Mouse (Mus musculus): ENCODE data around the gene Prss30. TPM values are rescaled to one million over a fixed set of nuclear protein-coding genes. Genes with fewer than 3 reads are reported as not detected.
A peak's percentile ranks its signal among the peaks of the same experiment; 100 is the strongest.

The Prss30 gene
- polyA plus RNA-seq, 1 experiment from 2014 or later: 0.18 TPM

DNA sequence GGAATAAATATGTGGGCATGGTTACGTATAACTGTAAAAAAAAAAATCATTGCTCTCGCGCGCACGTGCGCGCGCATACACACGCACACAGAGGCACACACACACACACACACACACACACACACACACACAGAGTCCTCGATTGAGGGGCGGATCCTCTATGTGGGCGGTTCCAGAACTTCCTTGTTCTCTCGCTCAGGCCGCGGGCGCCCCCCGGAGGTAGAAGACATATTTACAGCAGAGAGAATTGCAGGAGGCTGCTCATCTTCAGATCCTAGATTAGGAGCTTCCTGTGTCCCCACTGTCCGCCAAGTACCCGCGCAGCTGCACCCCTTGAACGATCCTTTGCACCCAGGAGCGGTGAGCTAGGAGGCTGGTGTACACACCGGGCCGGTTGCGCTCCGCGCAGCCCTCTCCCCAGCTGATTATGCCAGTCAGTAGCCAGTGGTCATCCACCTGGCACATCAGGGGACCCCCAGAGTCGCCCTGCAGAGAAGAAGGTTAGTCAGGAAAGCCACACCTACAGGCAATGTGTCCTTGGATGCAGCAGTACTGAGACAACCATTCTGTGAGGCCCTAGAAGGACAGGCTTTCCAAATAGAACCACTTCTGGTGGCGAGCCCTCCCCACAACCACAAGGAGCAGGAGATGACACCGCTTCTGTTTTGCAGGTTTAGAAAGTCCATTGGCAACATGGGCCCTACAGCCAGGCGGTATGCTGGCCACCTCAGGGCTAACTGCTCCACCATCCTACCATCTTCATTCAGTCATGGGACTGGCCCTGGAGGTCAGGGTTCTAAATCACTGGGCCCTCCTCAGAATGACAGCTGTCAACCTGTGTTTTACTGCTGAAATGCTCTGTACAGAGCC lies 13.4 kb upstream of the Prss30 start:
- Histone ChIP-seq H3K9me3 (replicated peaks; ENCODE audit: control insufficient read depth, low read length) (no peaks in the 10 kb centered on the region), H3K4me3 (replicated peaks; ENCODE audit: low read length) (peak overlapping the region; percentile 34), H3K4me2 (ENCODE audit: low read depth, low read length) (peak overlapping the region; percentile 57), H3K4me1 (ENCODE audit: control insufficient read depth, insufficient read depth, low read length) (peaks cover 16% of the 10 kb centered on the region; the same call in 1 of the 2 replicates), H3K27ac (ENCODE audit: low read length) (0 out of 2 replicates have a peak overlapping the region, but pooled peaks have one; percentile 28), H3K36me3 (ENCODE audit: control insufficient read depth, insufficient read depth, low read length) (no peaks in the 10 kb centered on the region), H3K27me3 (ENCODE audit: control insufficient read depth, insufficient read depth, low read length) (no peaks in the 10 kb centered on the region), H3K9ac (ENCODE audit: low read length) (peak overlapping the region; percentile 64)
- WGBS: 9% methylated on average over 31 of the region's 31 CpGs
- peak; percentile 69 for ATAC-seq (ENCODE audit: insufficient read depth, low FRiP score)

DNA sequence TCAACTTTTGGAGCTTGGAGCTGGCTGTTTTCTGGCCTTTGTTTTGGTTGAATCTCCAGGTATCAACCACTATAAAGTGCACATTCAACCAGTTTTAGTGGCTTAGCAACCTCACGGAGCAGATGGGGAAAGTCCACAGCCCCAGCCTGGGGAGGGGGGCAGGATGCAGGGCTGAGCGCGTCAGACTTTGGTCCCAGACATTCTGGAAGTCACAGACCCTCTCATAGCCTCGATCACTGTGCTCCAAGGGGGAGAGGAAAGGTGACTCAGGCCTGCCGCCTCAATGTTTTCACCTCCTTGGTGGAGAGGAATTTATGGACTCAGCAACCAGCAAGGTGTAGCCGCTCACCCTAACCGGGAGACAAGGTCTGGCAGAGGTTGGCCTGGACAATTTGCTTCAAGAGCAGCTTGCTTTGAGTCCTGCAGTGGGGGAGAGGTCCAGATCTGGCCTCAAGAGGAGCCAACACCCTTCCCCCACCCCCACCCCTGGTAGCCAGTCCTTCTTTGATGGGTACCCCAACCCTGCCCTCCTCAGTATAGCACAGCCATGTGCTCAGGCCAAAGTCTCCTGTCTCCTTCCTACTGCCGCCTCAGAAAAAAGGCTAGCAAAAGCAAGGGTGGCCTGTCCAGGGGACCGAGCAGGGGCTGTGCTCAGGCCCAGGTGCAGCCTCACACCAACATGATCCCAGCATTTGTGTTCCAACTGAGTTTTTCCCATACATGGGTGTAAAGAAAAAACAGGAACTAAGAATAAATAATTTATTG lies 12.6 kb upstream of the Prss30 start:
- WGBS: 61% methylated on average over 9 of the region's 9 CpGs
- H3K9me3 ChIP-seq (replicated peaks; ENCODE audit: control insufficient read depth, low read length): no peaks in the 10 kb centered on the region
- ATAC-seq (ENCODE audit: insufficient read depth, low FRiP score): peak; percentile 56
- H3K4me2 ChIP-seq (ENCODE audit: low read depth, low read length): peak overlapping the region; percentile 57
- peak overlapping the region; percentile 34 for H3K4me3 ChIP-seq (replicated peaks; ENCODE audit: low read length)
- peak overlapping the region; percentile 44; the same call in 1 of the 2 replicates for H3K9ac ChIP-seq (ENCODE audit: low read length)
- H3K27ac ChIP-seq (ENCODE audit: low read length): no peak overlapping the region
- no peaks in the 10 kb centered on the region for H3K27me3 ChIP-seq (ENCODE audit: control insufficient read depth, insufficient read depth, low read length)
- H3K36me3 ChIP-seq (ENCODE audit: control insufficient read depth, insufficient read depth, low read length): no peaks in the 10 kb centered on the region
- peaks cover 11% of the 10 kb centered on the region; the same call in 1 of the 2 replicates for H3K4me1 ChIP-seq (ENCODE audit: control insufficient read depth, insufficient read depth, low read length)

DNA sequence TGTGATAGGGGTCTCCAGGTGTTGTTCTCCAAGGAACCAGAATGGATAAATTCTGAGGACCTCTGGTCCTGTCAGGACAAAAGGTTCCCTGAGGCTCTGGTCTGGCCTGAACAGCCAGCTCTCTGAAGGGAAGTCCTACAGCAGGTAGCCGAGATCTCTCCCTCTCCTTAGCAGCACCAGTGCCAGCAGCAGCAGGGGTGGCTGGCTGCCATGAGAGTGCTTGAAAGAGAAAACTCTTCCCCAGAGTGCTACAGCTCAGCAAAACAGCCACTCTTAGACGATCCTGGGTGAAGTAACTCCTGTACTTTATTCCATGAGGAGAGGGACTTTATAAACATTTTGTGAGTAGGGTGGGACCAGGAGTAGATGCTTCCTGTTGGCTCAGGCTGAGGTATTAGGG lies 9.4 kb upstream of the Prss30 start:
- Histone ChIP-seq H3K4me3 (replicated peaks; ENCODE audit: low read length) (no peak overlapping the region), H3K9ac (ENCODE audit: low read length) (no peak overlapping the region), H3K4me2 (ENCODE audit: low read depth, low read length) (no peak overlapping the region), H3K4me1 (ENCODE audit: control insufficient read depth, insufficient read depth, low read length) (peaks cover 11% of the 10 kb centered on the region; the same call in 1 of the 2 replicates), H3K36me3 (ENCODE audit: control insufficient read depth, insufficient read depth, low read length) (no peaks in the 10 kb centered on the region), H3K27me3 (ENCODE audit: control insufficient read depth, insufficient read depth, low read length) (no peaks in the 10 kb centered on the region), H3K9me3 (replicated peaks; ENCODE audit: control insufficient read depth, low read length) (no peaks in the 10 kb centered on the region), H3K27ac (ENCODE audit: low read length) (no peak overlapping the region)
- WGBS: 41% methylated on average over 2 of the region's 2 CpGs
- no peak for ATAC-seq (ENCODE audit: insufficient read depth, low FRiP score)

DNA sequence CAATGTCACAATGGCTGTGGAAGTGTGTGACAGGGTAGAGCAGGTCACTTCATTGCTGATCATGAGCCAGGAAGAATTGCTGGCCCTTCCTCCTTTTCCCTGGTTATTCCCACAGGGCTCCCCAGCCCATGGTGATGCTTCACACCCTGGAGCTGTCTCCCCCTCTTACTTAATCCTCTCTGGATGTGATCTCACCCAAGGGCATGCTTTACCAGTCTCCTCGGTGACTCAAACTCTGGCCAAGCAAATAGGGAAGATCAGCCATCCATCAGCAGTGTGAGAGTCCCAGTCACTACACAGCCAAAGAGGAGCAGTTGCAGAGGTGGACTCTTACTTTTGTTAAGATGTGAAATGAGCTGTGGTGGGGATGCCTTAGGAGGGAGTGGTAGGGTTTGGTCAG lies 4.6 kb upstream of the Prss30 start:
- Histone ChIP-seq H3K27me3 (ENCODE audit: control insufficient read depth, insufficient read depth, low read length) (no peaks in the 10 kb centered on the region), H3K36me3 (ENCODE audit: control insufficient read depth, insufficient read depth, low read length) (no peaks in the 10 kb centered on the region), H3K9ac (ENCODE audit: low read length) (no peak overlapping the region), H3K4me2 (ENCODE audit: low read depth, low read length) (no peak overlapping the region), H3K4me1 (ENCODE audit: control insufficient read depth, insufficient read depth, low read length) (no peaks in the 10 kb centered on the region), H3K27ac (ENCODE audit: low read length) (no peak overlapping the region), H3K9me3 (replicated peaks; ENCODE audit: control insufficient read depth, low read length) (no peaks in the 10 kb centered on the region), H3K4me3 (replicated peaks; ENCODE audit: low read length) (no peak overlapping the region)
- WGBS: 71% methylated on average over 1 of the region's 1 CpGs
- ATAC-seq (ENCODE audit: insufficient read depth, low FRiP score): no peak

DNA sequence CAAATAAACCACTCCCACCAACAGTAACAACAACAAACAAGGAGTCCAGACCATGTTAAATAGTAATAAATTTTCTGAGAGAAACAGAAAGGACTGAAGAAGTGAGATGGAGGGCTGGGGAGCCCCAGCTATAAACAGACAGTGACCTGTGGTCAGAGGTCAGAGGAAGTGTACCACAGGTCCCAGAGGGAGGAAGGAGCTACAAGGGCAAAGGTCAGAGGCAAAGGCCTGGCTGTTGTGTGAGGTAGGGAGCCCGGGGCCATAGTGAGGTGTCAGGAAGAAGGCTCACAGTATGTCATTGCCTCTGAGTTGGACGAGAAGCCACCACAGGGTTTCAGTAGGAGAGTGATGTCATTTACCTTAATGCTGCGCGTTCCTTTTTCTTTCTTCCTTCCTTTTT lies 2.5 kb upstream of the Prss30 start:
- ATAC-seq (ENCODE audit: insufficient read depth, low FRiP score): no peak
- no peak overlapping the region for H3K27ac ChIP-seq (ENCODE audit: low read length)
- H3K4me2 ChIP-seq (ENCODE audit: low read depth, low read length): no peak overlapping the region
- H3K9ac ChIP-seq (ENCODE audit: low read length): no peak overlapping the region
- 0 out of 2 replicates have a peak, but pooled peaks cover 5% of the 10 kb centered on the region for H3K4me1 ChIP-seq (ENCODE audit: control insufficient read depth, insufficient read depth, low read length)
- H3K9me3 ChIP-seq (replicated peaks; ENCODE audit: control insufficient read depth, low read length): no peaks in the 10 kb centered on the region
- H3K36me3 ChIP-seq (ENCODE audit: control insufficient read depth, insufficient read depth, low read length): no peaks in the 10 kb centered on the region
- no peaks in the 10 kb centered on the region for H3K27me3 ChIP-seq (ENCODE audit: control insufficient read depth, insufficient read depth, low read length)
- WGBS: 52% methylated on average over 4 of the region's 4 CpGs
- H3K4me3 ChIP-seq (replicated peaks; ENCODE audit: low read length): no peak overlapping the region

DNA sequence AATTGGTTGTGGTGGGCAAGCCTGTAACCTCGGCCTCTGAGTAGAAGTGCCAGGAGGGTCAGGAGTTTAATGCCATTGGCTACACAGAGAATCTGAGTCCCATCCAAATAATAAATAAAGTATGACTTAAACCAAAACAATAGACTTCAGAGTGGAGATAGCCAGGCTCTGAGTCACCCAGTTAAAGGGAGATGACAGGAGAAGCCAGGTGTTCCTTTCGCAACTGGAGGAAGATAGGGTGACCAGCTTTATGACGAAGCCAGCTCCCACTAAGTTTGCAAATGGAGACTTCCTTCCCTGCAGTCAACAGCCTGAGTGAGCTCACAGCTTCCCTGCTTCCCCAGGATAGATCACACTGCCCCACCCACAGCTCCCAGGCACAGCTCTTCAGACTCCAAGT lies 895 bp downstream of the Prss30 start:
- no peaks in the 10 kb centered on the region for H3K9me3 ChIP-seq (replicated peaks; ENCODE audit: control insufficient read depth, low read length)
- no peaks in the 10 kb centered on the region for H3K36me3 ChIP-seq (ENCODE audit: control insufficient read depth, insufficient read depth, low read length)
- no peak overlapping the region for H3K4me3 ChIP-seq (replicated peaks; ENCODE audit: low read length)
- 44% methylated on average over 3 of the region's 3 CpGs for WGBS
- 0 out of 2 replicates have a peak, but pooled peaks cover 5% of the 10 kb centered on the region for H3K4me1 ChIP-seq (ENCODE audit: control insufficient read depth, insufficient read depth, low read length)
- no peak overlapping the region for H3K27ac ChIP-seq (ENCODE audit: low read length)
- ATAC-seq (ENCODE audit: insufficient read depth, low FRiP score): peak; percentile 50; the same call in 1 of the 2 replicates
- no peak overlapping the region for H3K4me2 ChIP-seq (ENCODE audit: low read depth, low read length)
- H3K27me3 ChIP-seq (ENCODE audit: control insufficient read depth, insufficient read depth, low read length): no peaks in the 10 kb centered on the region
- H3K9ac ChIP-seq (ENCODE audit: low read length): 0 out of 2 replicates have a peak overlapping the region, but pooled peaks have one; percentile 12

DNA sequence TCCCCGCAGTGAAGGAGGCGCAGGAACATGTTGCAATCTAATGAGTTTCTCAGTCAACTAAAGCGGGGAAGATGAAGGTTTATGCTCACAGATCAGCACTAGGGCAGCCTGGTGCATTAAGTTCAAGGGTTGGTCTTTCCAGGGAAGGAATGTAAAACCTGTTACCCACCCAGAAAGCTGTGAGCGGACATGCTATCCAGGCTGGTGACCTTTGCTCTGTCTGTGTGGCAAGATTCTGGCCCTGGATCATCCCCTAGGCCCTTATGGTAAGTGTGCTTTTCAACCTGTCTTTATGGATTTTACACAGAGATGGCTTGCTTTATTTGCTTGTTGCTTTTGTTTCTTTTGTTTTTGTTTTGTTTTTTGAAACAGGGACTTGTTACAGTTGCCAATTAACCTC lies 3.7 kb downstream of the Prss30 start:
- Histone ChIP-seq H3K4me1 (ENCODE audit: control insufficient read depth, insufficient read depth, low read length) (0 out of 2 replicates have a peak, but pooled peaks cover 5% of the 10 kb centered on the region), H3K9me3 (replicated peaks; ENCODE audit: control insufficient read depth, low read length) (no peaks in the 10 kb centered on the region), H3K36me3 (ENCODE audit: control insufficient read depth, insufficient read depth, low read length) (no peaks in the 10 kb centered on the region), H3K4me3 (replicated peaks; ENCODE audit: low read length) (no peak overlapping the region), H3K27me3 (ENCODE audit: control insufficient read depth, insufficient read depth, low read length) (no peaks in the 10 kb centered on the region), H3K27ac (ENCODE audit: low read length) (no peak overlapping the region), H3K4me2 (ENCODE audit: low read depth, low read length) (no peak overlapping the region), H3K9ac (ENCODE audit: low read length) (no peak overlapping the region)
- WGBS: 81% methylated on average over 4 of the region's 4 CpGs
- ATAC-seq (ENCODE audit: insufficient read depth, low FRiP score): no peak

DNA sequence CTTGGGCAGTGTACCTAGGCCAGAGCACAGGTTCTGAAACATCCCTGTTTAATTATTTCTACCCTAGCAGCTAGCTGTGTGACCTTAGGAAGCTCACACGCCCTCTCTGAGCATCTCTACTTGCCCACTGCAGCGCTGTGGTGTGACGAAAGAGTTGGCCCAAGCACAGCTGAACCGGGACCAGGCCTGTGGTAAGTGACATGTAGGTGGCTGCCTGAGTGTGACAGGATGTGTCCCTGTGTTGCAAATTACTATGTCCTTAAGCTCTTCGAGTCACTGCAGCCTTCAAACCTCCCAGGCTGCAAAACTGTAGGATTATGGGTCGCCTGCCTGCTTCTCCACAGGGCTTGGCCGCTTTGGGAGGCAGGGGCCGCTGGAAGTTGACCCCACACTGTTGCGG lies 9.1 kb downstream of the Prss30 start:
- H3K36me3 ChIP-seq (ENCODE audit: control insufficient read depth, insufficient read depth, low read length): no peaks in the 10 kb centered on the region
- H3K4me2 ChIP-seq (ENCODE audit: low read depth, low read length): no peak overlapping the region
- no peak overlapping the region for H3K9ac ChIP-seq (ENCODE audit: low read length)
- H3K27me3 ChIP-seq (ENCODE audit: control insufficient read depth, insufficient read depth, low read length): no peaks in the 10 kb centered on the region
- no peak overlapping the region for H3K4me3 ChIP-seq (replicated peaks; ENCODE audit: low read length)
- no peak for ATAC-seq (ENCODE audit: insufficient read depth, low FRiP score)
- 86% methylated on average over 9 of the region's 9 CpGs for WGBS
- no peaks in the 10 kb centered on the region for H3K9me3 ChIP-seq (replicated peaks; ENCODE audit: control insufficient read depth, low read length)
- no peaks in the 10 kb centered on the region for H3K4me1 ChIP-seq (ENCODE audit: control insufficient read depth, insufficient read depth, low read length)
- no peak overlapping the region for H3K27ac ChIP-seq (ENCODE audit: low read length)

DNA sequence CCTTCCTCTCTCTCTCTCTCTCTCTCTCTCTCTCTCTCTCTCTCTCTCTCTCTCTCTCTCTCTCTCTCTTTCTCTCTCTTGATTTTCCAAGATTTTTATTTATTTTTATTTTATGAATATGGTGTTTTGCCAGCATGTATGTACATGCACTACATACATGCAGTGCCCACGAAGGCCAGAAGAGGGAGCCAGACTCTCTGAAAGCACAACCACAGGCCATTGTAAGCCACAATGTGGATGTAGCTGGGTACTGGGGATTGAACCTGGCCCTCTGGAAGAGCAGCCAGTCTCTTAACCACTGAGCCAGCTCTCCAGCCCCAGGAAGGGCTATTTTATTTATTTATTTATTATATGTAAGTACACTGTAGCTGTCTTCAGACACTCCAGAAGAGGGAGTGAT lies 11.1 kb downstream of the Prss30 start:
- no peak overlapping the region for H3K4me3 ChIP-seq (replicated peaks; ENCODE audit: low read length)
- no peak for ATAC-seq (ENCODE audit: insufficient read depth, low FRiP score)
- H3K9ac ChIP-seq (ENCODE audit: low read length): no peak overlapping the region
- 15% methylated on average over 1 of the region's 1 CpGs for WGBS
- H3K9me3 ChIP-seq (replicated peaks; ENCODE audit: control insufficient read depth, low read length): no peaks in the 10 kb centered on the region
- no peak overlapping the region for H3K4me2 ChIP-seq (ENCODE audit: low read depth, low read length)
- no peaks in the 10 kb centered on the region for H3K27me3 ChIP-seq (ENCODE audit: control insufficient read depth, insufficient read depth, low read length)
- H3K36me3 ChIP-seq (ENCODE audit: control insufficient read depth, insufficient read depth, low read length): no peaks in the 10 kb centered on the region
- H3K4me1 ChIP-seq (ENCODE audit: control insufficient read depth, insufficient read depth, low read length): no peaks in the 10 kb centered on the region
- H3K27ac ChIP-seq (ENCODE audit: low read length): no peak overlapping the region
